Mouse (Mus musculus): Measurements from ENCODE around the gene Hcn2. TPM values are rescaled to one million over a fixed set of nuclear protein-coding genes. Genes with fewer than 3 reads are reported as not detected.

Gene Hcn2
- polyA plus RNA-seq, 1 experiment from 2014 or later: 0.23 TPM

DNA sequence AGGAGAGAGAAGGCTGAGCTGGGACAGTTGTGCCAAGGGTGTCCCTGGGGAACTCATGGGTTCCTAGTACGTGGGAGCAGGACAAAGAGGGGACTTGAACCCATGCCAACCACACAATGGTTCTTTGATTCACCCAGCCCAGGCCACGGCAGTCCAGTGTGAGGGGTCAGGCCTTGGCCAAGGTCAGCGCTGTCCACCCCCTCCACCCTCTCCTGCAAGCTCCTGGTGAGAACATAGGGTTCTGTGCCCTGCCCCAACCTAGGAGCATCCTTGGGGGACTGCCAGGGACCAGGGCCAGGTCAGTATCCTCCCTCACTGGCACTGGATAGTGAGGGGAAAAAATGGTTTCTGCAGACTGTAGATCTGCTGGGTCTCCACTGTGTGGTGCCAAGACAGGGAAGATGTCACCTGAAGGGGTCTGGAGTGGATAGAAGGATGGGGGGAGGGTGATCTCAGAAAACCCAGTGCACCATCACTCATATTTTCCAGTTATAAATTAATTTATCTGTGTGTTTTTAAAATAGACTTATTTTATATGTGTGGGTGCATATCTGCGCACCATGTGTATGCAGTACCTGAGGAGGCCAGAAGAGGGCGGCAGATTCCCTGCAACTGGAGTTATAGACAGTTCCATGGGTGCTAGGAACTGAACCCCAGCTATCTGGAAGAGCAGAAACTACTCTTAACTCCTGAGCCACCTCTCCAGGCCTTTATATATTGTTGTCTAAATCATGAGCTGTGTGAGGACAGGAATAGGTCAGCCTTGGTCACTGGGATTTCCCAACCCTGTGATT, 58.2 kb downstream of the Hcn2 start:
- H3K9me3 ChIP-seq: no peaks in the 10 kb centered on the region
- H3K4me3 ChIP-seq (replicated peaks): no peak overlapping the region
- no peaks in the 10 kb centered on the region for H3K27me3 ChIP-seq (replicated peaks)
- WGBS: 68% methylated on average over 5 of the region's 5 CpGs
- peaks cover 28% of the 10 kb centered on the region for H3K4me1 ChIP-seq (replicated peaks)
- H3K9ac ChIP-seq: no peak overlapping the region
- ATAC-seq: no peak
- no peak overlapping the region for H3K27ac ChIP-seq
- H3K36me3 ChIP-seq: no peaks in the 10 kb centered on the region
- no peak overlapping the region for H3K4me2 ChIP-seq (replicated peaks)

GRCm38 (mm10) chr10:79777103-79777531, 60.7 kb downstream of the Hcn2 start, which contains the start of gene Fstl3:
Gene Fstl3, plus strand, starts transcription at chr10:79777272.
- no peak for ATAC-seq
- peak within 1 kb of the TSS; percentile 69 for H3K9ac ChIP-seq
- peak within 1 kb of the TSS; percentile 86 for H3K4me2 ChIP-seq (replicated peaks)
- peak within 1 kb of the TSS; percentile 54 for H3K27ac ChIP-seq
- H3K27me3 ChIP-seq (replicated peaks): no peaks in the 10 kb centered on the region
- H3K9me3 ChIP-seq: no peaks in the 10 kb centered on the region
- H3K4me1 ChIP-seq (replicated peaks): peaks cover 42% of the 10 kb centered on the region
- peak within 1 kb of the TSS; percentile 54 for H3K4me3 ChIP-seq (replicated peaks)
- H3K36me3 ChIP-seq: no peaks in the 10 kb centered on the region
- 1% methylated on average over 39 of the region's 39 CpGs for WGBS

DNA sequence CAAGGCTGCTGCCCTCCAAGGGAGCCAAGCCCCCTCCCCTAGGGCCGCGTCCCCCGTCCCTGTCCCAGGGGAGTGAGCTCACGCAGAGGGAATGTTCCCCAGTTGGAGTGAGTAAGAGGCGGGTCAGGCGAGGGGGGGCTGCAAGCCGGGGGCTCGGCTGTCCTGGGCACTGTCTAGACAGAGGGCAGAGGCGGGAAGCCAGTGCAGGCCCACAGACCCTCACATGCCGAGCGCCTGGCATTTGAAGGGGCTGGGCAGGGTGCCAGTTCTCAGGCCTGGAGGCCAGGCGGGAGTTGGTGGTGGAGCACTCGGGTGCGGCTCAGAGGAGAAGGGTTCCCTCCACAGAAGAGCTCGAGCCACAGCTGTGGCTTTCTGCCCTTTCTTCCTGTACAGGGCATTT, 61.6 kb downstream of the Hcn2 start:
- no peaks in the 10 kb centered on the region for H3K27me3 ChIP-seq (replicated peaks)
- H3K4me3 ChIP-seq (replicated peaks): peak overlapping the region; percentile 54
- 11% methylated on average over 15 of the region's 15 CpGs for WGBS
- no peaks in the 10 kb centered on the region for H3K36me3 ChIP-seq
- peak overlapping the region; percentile 86 for H3K4me2 ChIP-seq (replicated peaks)
- peak; percentile 2; the same call in 1 of the 2 replicates for ATAC-seq
- no peaks in the 10 kb centered on the region for H3K9me3 ChIP-seq
- H3K4me1 ChIP-seq (replicated peaks): peaks cover 42% of the 10 kb centered on the region
- H3K9ac ChIP-seq: 0 out of 2 replicates have a peak overlapping the region, but pooled peaks have one; percentile 69
- peak overlapping the region; percentile 54 for H3K27ac ChIP-seq

DNA sequence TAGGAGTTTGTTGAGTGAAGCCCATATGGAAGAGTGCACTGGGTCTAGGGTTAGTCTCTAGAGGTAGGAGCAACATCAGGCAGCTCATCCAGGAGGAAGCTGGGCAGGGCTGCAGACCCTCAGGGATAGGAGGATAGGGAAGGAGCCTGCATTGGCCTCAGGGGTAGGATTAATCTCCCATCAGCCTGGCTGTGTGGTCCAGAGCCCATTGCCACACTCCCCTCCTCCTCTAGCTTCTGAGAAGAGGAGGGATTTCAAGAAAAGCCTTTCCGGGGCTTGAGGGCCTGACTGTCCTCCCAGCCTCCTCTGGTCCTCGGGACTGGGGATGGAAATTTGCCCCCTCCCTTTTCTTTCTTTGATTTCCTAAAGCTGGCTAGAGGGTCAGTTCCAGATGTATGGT, 62.8 kb downstream of the Hcn2 start:
- 0 out of 2 replicates have a peak overlapping the region, but pooled peaks have one; percentile 7 for H3K27ac ChIP-seq
- no peak overlapping the region for H3K9ac ChIP-seq
- 21% methylated on average over 2 of the region's 2 CpGs for WGBS
- no peaks in the 10 kb centered on the region for H3K9me3 ChIP-seq
- H3K4me2 ChIP-seq (replicated peaks): no peak overlapping the region
- peaks cover 42% of the 10 kb centered on the region for H3K4me1 ChIP-seq (replicated peaks)
- ATAC-seq: no peak
- H3K36me3 ChIP-seq: no peaks in the 10 kb centered on the region
- H3K4me3 ChIP-seq (replicated peaks): no peak overlapping the region
- H3K27me3 ChIP-seq (replicated peaks): no peaks in the 10 kb centered on the region

- Histone ChIP-seq H3K4me3 (replicated peaks) (peak overlapping the region; percentile 46), H3K27me3 (replicated peaks) (no peaks in the 10 kb centered on the region), H3K9ac (0 out of 2 replicates have a peak overlapping the region, but pooled peaks have one; percentile 36), H3K4me1 (replicated peaks) (peaks cover 42% of the 10 kb centered on the region), H3K9me3 (no peaks in the 10 kb centered on the region), H3K27ac (peak overlapping the region; percentile 63; the same call in 1 of the 2 replicates), H3K4me2 (replicated peaks) (peak overlapping the region; percentile 82), H3K36me3 (no peaks in the 10 kb centered on the region)
- ATAC-seq: peak; percentile 92
- WGBS: 2% methylated on average over 54 of the region's 55 CpGs
These were observed 63.6 kb downstream of the Hcn2 start for GRCm38 (mm10) chr10:79779784-79780663.

DNA sequence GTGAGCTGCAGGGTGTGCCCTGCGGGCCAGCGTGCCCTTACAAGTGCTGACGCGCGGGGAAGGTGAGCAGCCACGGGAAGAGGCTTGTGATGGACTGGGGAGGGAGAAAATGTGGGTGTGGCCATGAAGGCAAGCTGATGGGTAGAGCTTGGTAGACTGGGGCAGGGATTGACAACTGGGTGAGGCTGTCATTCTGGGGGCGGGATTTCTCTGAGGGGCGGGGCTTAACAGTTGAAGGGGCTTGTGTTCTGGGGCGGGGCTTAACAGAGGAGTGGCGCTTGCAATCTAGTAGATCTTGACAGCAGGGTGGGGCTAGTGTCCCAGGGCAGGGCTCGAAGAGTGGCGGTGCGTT, 64.2 kb downstream of the Hcn2 start:
- no peak for ATAC-seq
- under 1% methylated on average over 13 of the region's 13 CpGs for WGBS
- Histone ChIP-seq H3K4me1 (replicated peaks) (peaks cover 42% of the 10 kb centered on the region), H3K9ac (no peak overlapping the region), H3K9me3 (no peaks in the 10 kb centered on the region), H3K36me3 (no peaks in the 10 kb centered on the region), H3K4me3 (replicated peaks) (peak overlapping the region; percentile 46), H3K4me2 (replicated peaks) (peak overlapping the region; percentile 82), H3K27me3 (replicated peaks) (no peaks in the 10 kb centered on the region), H3K27ac (peak overlapping the region; percentile 63; the same call in 1 of the 2 replicates)

- H3K27ac ChIP-seq: no peak overlapping the region
- no peak overlapping the region for H3K9ac ChIP-seq
- H3K4me1 ChIP-seq (replicated peaks): peaks cover 42% of the 10 kb centered on the region
- H3K27me3 ChIP-seq (replicated peaks): no peaks in the 10 kb centered on the region
- peak overlapping the region; percentile 82 for H3K4me2 ChIP-seq (replicated peaks)
- H3K36me3 ChIP-seq: no peaks in the 10 kb centered on the region
- peak overlapping the region; percentile 46 for H3K4me3 ChIP-seq (replicated peaks)
- ATAC-seq: no peak
- H3K9me3 ChIP-seq: no peaks in the 10 kb centered on the region
- 29% methylated on average over 21 of the region's 21 CpGs for WGBS
These were observed 64.7 kb downstream of the Hcn2 start for GRCm38 (mm10) chr10:79781139-79781538.

DNA sequence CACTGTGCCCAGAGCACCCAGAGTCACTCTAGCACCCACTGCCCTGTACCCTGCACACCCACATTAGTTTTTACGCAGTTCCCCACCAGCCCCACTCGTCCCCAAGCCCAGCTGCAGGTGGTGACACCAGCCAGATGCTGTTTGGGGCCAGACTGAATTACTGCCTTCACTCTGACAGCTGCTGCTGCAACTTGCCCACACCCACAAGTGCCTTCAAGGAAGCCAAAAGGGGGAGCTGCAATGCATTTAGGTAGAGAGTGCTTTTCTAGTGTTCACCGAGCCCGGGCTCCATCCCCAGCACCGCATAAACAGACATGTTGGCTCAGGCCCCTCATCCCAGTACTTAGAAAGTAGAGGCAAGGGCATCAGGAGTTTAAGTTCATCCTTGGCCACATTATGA, 65.5 kb downstream of the Hcn2 start:
- 60% methylated on average over 5 of the region's 5 CpGs for WGBS
- no peak overlapping the region for H3K4me2 ChIP-seq (replicated peaks)
- H3K27ac ChIP-seq: no peak overlapping the region
- no peak for ATAC-seq
- H3K4me3 ChIP-seq (replicated peaks): no peak overlapping the region
- H3K4me1 ChIP-seq (replicated peaks): peaks cover 39% of the 10 kb centered on the region
- H3K36me3 ChIP-seq: no peaks in the 10 kb centered on the region
- no peak overlapping the region for H3K9ac ChIP-seq
- no peaks in the 10 kb centered on the region for H3K9me3 ChIP-seq
- no peaks in the 10 kb centered on the region for H3K27me3 ChIP-seq (replicated peaks)

- Histone ChIP-seq H3K36me3 (no peaks in the 10 kb centered on the region), H3K27me3 (replicated peaks) (no peaks in the 10 kb centered on the region), H3K4me1 (replicated peaks) (peaks cover 29% of the 10 kb centered on the region), H3K27ac (no peak overlapping the region), H3K4me2 (replicated peaks) (no peak overlapping the region), H3K4me3 (replicated peaks) (no peak overlapping the region), H3K9ac (no peak overlapping the region), H3K9me3 (no peaks in the 10 kb centered on the region)
- no peak for ATAC-seq
- WGBS: 56% methylated on average over 7 of the region's 7 CpGs
These were observed 66.6 kb downstream of the Hcn2 start for GRCm38 (mm10) chr10:79783050-79783449.

DNA sequence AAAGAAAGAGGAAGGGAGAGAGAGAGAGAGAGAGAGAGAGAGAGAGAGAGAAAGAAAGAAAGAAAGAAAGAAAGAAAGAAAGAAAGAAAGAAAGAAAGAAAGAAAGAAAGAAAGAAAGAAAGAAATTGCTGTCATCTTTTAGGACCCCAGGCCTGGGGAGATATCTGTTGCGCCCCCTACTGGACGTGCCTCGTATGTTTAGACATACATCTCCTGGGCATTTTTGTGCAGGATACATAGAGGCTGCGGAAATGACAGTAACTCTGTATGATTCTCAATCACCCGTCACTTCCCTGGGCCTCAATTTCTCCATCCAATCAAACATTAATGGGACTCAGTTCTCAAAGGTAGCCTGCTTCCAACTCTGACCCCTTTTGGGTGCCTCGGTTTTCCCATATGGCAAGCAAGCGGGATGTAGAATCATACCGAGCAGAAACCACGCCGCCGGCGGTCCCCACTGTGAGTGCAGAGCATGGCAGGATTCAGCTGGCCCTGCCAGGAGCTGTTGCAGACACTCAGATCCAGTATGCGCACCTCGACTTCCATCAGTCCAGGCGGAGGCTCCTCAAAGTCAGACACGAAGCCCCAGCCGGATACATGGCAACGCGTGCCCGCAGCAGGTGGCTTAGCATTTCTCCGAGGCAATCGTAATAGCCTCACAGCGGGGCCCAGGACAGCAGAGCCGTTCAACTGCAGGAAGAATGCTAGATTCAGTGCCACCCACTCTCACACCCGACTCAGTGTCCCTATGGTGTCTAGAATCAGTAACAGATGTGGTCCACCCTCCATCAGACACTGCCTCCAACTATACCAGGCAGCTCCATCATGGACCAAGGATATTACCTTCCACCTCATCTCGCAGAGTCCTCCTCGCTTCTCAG, 67.7 kb downstream of the Hcn2 start:
- ATAC-seq: no peak
- H3K27ac ChIP-seq: no peak overlapping the region
- no peaks in the 10 kb centered on the region for H3K36me3 ChIP-seq
- no peaks in the 10 kb centered on the region for H3K27me3 ChIP-seq (replicated peaks)
- H3K9ac ChIP-seq: no peak overlapping the region
- no peak overlapping the region for H3K4me2 ChIP-seq (replicated peaks)
- peaks cover 18% of the 10 kb centered on the region for H3K4me1 ChIP-seq (replicated peaks)
- 43% methylated on average over 27 of the region's 27 CpGs for WGBS
- no peaks in the 10 kb centered on the region for H3K9me3 ChIP-seq
- no peak overlapping the region for H3K4me3 ChIP-seq (replicated peaks)

Measured in intestine, embryonic 15.5 days (tissue).